Mouse (Mus musculus) hindbrain, embryonic 12.5 days (tissue): Measurements from ENCODE around the gene Ercc1. TPM values are rescaled to one million over a fixed set of nuclear protein-coding genes. Genes with fewer than 3 reads are reported as not detected.
A peak's percentile ranks its signal among the peaks of the same experiment; 100 is the strongest.

Source experiments
- ATAC-seq: fragments of 200-750 bp; cut with Nextera tagmentation; 2 replicates; pipeline ENCODE4 v1.8.0; 2017; ENCODE audit warnings: moderate TSS enrichment; ENCODE audit not compliant: low FRiP score
- H3K27ac ChIP-seq: fragments of 300-500 bp; sonication (generic); 2 replicates; pipeline ENCODE4 v1.5.1; 2016; ENCODE audit warnings: mild to moderate bottlenecking
- H3K27me3 ChIP-seq: fragments of 300-500 bp; sonication (generic); 2 replicates; pipeline ENCODE4 v1.6.1; 2016; ENCODE audit warnings: mild to moderate bottlenecking
- H3K36me3 ChIP-seq: fragments of 300-500 bp; sonication (generic); 2 replicates; pipeline ENCODE4 v1.6.1; 2016; ENCODE audit warnings: mild to moderate bottlenecking
- H3K4me1 ChIP-seq: fragments of 300-500 bp; sonication (generic); 2 replicates; pipeline ENCODE4 v1.6.1; 2016
- H3K4me2 ChIP-seq: fragments of 300-500 bp; sonication (generic); replicated peaks from 2 replicates; pipeline ENCODE4 v1.6.1; 2016; ENCODE audit warnings: mild to moderate bottlenecking
- H3K4me3 ChIP-seq: fragments of 300-500 bp; sonication (generic); 2 replicates; pipeline ENCODE4 v1.5.1; 2016; ENCODE audit warnings: mild to moderate bottlenecking
- H3K9ac ChIP-seq: fragments of 300-500 bp; sonication (generic); 2 replicates; pipeline ENCODE4 v1.6.1; 2016; ENCODE audit warnings: mild to moderate bottlenecking, moderate library complexity
- H3K9me3 ChIP-seq: fragments of 300-500 bp; sonication (generic); replicated peaks from 2 replicates; pipeline ENCODE4 v1.6.1; 2016; ENCODE audit warnings: mild to moderate bottlenecking
- WGBS: fragments of 180-500 bp; shearing (Covaris S2); methylation state at CpG from one replicate; pipeline ENCODE4 v1.1.7; 2016; 5-methylcytosine and 5-hydroxymethylcytosine counted together
- polyA plus RNA-seq: library from polyadenylated mRNA; unstranded; fragments of >200 nt; fragmentation: Nextera tagmentation; extraction: Ambion mirVana; gene quantifications from 2 replicates; pipeline ENCODE4 v1.2.1, GENCODE M21; 2016

The Ercc1 gene
- polyA plus RNA-seq, 1 experiment from 2014 or later, result 95.6 TPM

GRCm38 (mm10) chr7:19304501-19305412, 39.8 kb upstream of the Ercc1 start:
- 1% methylated on average over 48 of the region's 48 CpGs for WGBS

GRCm38 (mm10) chr7:19305413-19305735, 39.2 kb upstream of the Ercc1 start:
- no peak overlapping the region for H3K27ac ChIP-seq
- no peaks in the 10 kb centered on the region for H3K36me3 ChIP-seq
- H3K9me3 ChIP-seq, result no peaks in the 10 kb centered on the region
- 0 out of 2 replicates have a peak overlapping the region, but pooled peaks have one; percentile 45 for H3K9ac ChIP-seq
- peak overlapping the region; percentile 32; the same call in 1 of the 2 replicates for H3K4me3 ChIP-seq
- no peak for ATAC-seq
- peak overlapping the region; percentile 48; the same call in 1 of the 2 replicates for H3K4me2 ChIP-seq
- H3K27me3 ChIP-seq, result peaks cover 71% of the 10 kb centered on the region
- peaks cover 45% of the 10 kb centered on the region for H3K4me1 ChIP-seq
- WGBS, result 9% methylated on average over 6 of the region's 6 CpGs

More at GRCm38 (mm10) chr7:19304501-19305412, 39.8 kb upstream of the Ercc1 start:
- no peak for ATAC-seq
- Histone ChIP-seq H3K4me1 (peaks cover 45% of the 10 kb centered on the region), H3K4me3 (peak overlapping the region; percentile 32), H3K27me3 (peaks cover 71% of the 10 kb centered on the region), H3K36me3 (no peaks in the 10 kb centered on the region), H3K27ac (no peak overlapping the region), H3K4me2 (peak overlapping the region; percentile 48), H3K9ac (peak overlapping the region; percentile 45), H3K9me3 (no peaks in the 10 kb centered on the region)

GRCm38 (mm10) chr7:19305796-19306765, 38.5 kb upstream of the Ercc1 start:
- H3K4me2 ChIP-seq, result no peak overlapping the region
- 52% methylated on average over 16 of the region's 16 CpGs for WGBS
- no peaks in the 10 kb centered on the region for H3K36me3 ChIP-seq
- ATAC-seq, result no peak
- H3K27ac ChIP-seq, result no peak overlapping the region
- H3K4me3 ChIP-seq, result no peak overlapping the region
- H3K4me1 ChIP-seq, result peaks cover 45% of the 10 kb centered on the region
- H3K27me3 ChIP-seq, result peaks cover 71% of the 10 kb centered on the region
- H3K9ac ChIP-seq, result no peak overlapping the region
- H3K9me3 ChIP-seq, result no peaks in the 10 kb centered on the region

GRCm38 (mm10) chr7:19306819-19307738, 37.5 kb upstream of the Ercc1 start:
- Histone ChIP-seq H3K4me2 (peak overlapping the region; percentile 95), H3K27me3 (peaks cover 68% of the 10 kb centered on the region), H3K4me1 (peaks cover 38% of the 10 kb centered on the region), H3K4me3 (no peak overlapping the region), H3K9me3 (no peaks in the 10 kb centered on the region), H3K36me3 (no peaks in the 10 kb centered on the region), H3K9ac (peak overlapping the region; percentile 42; the same call in 1 of the 2 replicates), H3K27ac (no peak overlapping the region)
- 66% methylated on average over 25 of the region's 25 CpGs for WGBS
- no peak for ATAC-seq

GRCm38 (mm10) chr7:19307739-19308453, 36.7 kb upstream of the Ercc1 start:
- Histone ChIP-seq H3K9ac (peak overlapping the region; percentile 42), H3K4me1 (peaks cover 36% of the 10 kb centered on the region), H3K4me3 (peak overlapping the region; percentile 67), H3K4me2 (peak overlapping the region; percentile 95), H3K9me3 (no peaks in the 10 kb centered on the region), H3K27ac (peak overlapping the region; percentile 58), H3K36me3 (no peaks in the 10 kb centered on the region), H3K27me3 (peaks cover 63% of the 10 kb centered on the region)
- peak; percentile 49 for ATAC-seq
- WGBS, result under 1% methylated on average over 17 of the region's 18 CpGs

GRCm38 (mm10) chr7:19308454-19309277, 35.9 kb upstream of the Ercc1 start:
- Histone ChIP-seq H3K27me3 (peaks cover 62% of the 10 kb centered on the region), H3K4me1 (peaks cover 34% of the 10 kb centered on the region), H3K36me3 (no peaks in the 10 kb centered on the region), H3K4me3 (peak overlapping the region; percentile 67), H3K4me2 (peak overlapping the region; percentile 95), H3K9me3 (no peaks in the 10 kb centered on the region), H3K27ac (peak overlapping the region; percentile 58), H3K9ac (peak overlapping the region; percentile 47)
- peak; percentile 75 for ATAC-seq
- under 1% methylated on average over 58 of the region's 58 CpGs for WGBS

GRCm38 (mm10) chr7:19309278-19309883, 35.2 kb upstream of the Ercc1 start:
- Histone ChIP-seq H3K4me2 (peak overlapping the region; percentile 95), H3K9me3 (no peaks in the 10 kb centered on the region), H3K4me1 (peaks cover 28% of the 10 kb centered on the region), H3K9ac (peak overlapping the region; percentile 47; the same call in 1 of the 2 replicates), H3K4me3 (peak overlapping the region; percentile 67), H3K36me3 (no peaks in the 10 kb centered on the region), H3K27ac (no peak overlapping the region), H3K27me3 (peaks cover 62% of the 10 kb centered on the region)
- WGBS, result under 1% methylated on average over 48 of the region's 48 CpGs
- no peak for ATAC-seq

GRCm38 (mm10) chr7:19309884-19310641, 34.5 kb upstream of the Ercc1 start, which contains the start of gene Fosb:
Gene Fosb, minus strand, starts transcription at chr7:19310051.
- Histone ChIP-seq H3K4me1 (peaks cover 22% of the 10 kb centered on the region), H3K27ac (no peak within 1 kb of the TSS), H3K27me3 (peaks cover 60% of the 10 kb centered on the region), H3K4me2 (peak within 1 kb of the TSS; percentile 95), H3K36me3 (no peaks in the 10 kb centered on the region), H3K9me3 (no peaks in the 10 kb centered on the region), H3K9ac (peak within 1 kb of the TSS; percentile 53), H3K4me3 (peak within 1 kb of the TSS; percentile 67)
- ATAC-seq, result peak; percentile 86
- WGBS, result under 1% methylated on average over 49 of the region's 49 CpGs

- Histone ChIP-seq H3K9me3 (no peaks in the 10 kb centered on the region), H3K27ac (no peak overlapping the region), H3K4me2 (no peak overlapping the region), H3K27me3 (peaks cover 49% of the 10 kb centered on the region), H3K4me1 (peaks cover 26% of the 10 kb centered on the region), H3K36me3 (no peaks in the 10 kb centered on the region), H3K4me3 (no peak overlapping the region), H3K9ac (no peak overlapping the region)
- no peak for ATAC-seq
- 43% methylated on average over 4 of the region's 4 CpGs for WGBS
Measured at GRCm38 (mm10) chr7:19311991-19312390, 32.6 kb upstream of the Ercc1 start.
